Mouse (Mus musculus) erythroblast, embryonic 14.5 days (primary cell): ENCODE measurements around the gene Selenon. TPM values are rescaled to one million over a fixed set of nuclear protein-coding genes. Genes with fewer than 3 reads are reported as not detected.

Experiments used
- H3K27me3 ChIP-seq: 2 replicates; pipeline ENCODE4 v1.6.1; 2012; ENCODE audit warnings: inconsistent platforms; ENCODE audit not compliant: control insufficient read depth
- H3K36me3 ChIP-seq: 2 replicates; pipeline ENCODE4 v1.6.1; 2012; ENCODE audit warnings: mild to moderate bottlenecking, inconsistent platforms; ENCODE audit not compliant: control insufficient read depth
- H3K4me1 ChIP-seq: 2 replicates; pipeline ENCODE4 v1.6.1; 2012; ENCODE audit warnings: inconsistent platforms; ENCODE audit not compliant: control insufficient read depth
- H3K4me3 ChIP-seq: replicated peaks from 2 replicates; pipeline ENCODE3; 2012; ENCODE audit warnings: moderate library complexity, mild to moderate bottlenecking, inconsistent platforms
- H3K9me3 ChIP-seq: 2 replicates; pipeline ENCODE4 v1.6.1; 2012; ENCODE audit warnings: low read length, inconsistent platforms, mixed read lengths; ENCODE audit not compliant: control insufficient read depth
- GATA1 ChIP-seq: IDR thresholded peaks from 2 replicates; pipeline ENCODE4 v1.6.1; 2012; ENCODE audit warnings: low read length, inconsistent platforms, mixed read lengths
- TAL1 ChIP-seq: IDR thresholded peaks from 3 replicates; pipeline ENCODE4 v1.6.1; 2012; ENCODE audit warnings: low read length, inconsistent platforms, mixed read lengths
- polyA plus RNA-seq: library from polyadenylated mRNA; stranded (reverse); fragments of >175 nt; gene quantifications from 2 replicates; pipeline ENCODE4 v1.2.3, GENCODE M21; 2012

The Selenon gene
- polyA plus RNA-seq, 1 experiment: 0.08 TPM

DNA sequence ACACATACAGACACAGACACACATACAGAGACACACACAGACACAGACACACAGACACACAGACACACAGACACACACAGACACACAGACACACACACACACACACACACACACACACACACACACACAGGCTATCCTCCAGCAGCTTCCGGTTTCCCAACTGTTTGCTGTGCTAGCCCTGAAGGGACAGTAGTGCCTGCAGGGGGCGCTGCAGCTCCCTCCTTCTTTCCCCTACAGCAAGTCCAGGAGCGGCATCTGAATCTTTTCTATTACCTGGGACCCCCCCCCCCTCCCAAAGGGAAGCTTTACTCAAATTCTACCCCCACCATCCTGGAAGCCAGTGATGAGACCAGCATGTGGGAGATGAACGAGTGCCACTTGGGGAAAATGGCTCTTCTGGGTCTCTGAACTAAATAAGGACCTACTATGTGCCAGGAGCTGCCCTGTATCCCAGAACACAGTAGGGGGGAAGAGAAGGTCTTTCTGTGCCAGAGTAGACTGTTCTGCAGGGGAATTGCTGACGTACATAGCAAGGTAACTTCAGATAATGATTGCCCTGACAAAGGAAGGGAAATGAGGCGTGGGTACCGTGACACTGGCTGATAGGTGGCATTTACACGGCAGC lies 4.1 kb upstream of the Selenon start:
- Histone ChIP-seq H3K36me3 (no peaks in the 10 kb centered on the region), H3K4me1 (peaks cover 6% of the 10 kb centered on the region), H3K9me3 (no peaks in the 10 kb centered on the region), H3K27me3 (peaks cover 18% of the 10 kb centered on the region), H3K4me3 (no peak overlapping the region)
- TF ChIP-seq GATA1 (no peak), TAL1 (no peak)

- TF ChIP-seq GATA1 (no peak), TAL1 (no peak)
Measured at GRCm38 (mm10) chr4:134553631-134554030, 1.7 kb upstream of the Selenon start.

DNA sequence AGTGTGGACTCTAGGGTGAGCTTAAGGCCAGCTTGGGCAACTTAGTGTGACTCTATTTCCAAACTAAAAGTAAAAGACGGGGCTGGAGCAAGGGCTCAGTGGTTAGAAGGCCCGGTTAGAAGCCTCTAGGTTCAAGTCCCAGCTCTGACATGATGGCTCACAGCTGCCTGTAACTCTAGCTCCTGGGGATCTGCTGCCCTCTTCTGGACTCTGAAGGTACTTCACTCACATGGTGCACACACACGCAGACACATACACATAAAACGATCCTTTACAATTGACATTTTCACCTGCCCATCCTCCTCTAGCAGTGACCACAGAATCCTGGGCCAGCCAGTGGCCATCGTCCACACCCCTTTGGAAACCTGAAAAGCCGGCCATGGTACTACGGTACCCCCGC lies 2.1 kb downstream of the Selenon start:
- TF ChIP-seq GATA1 (no peak), TAL1 (no peak)
- Histone ChIP-seq H3K27me3 (peaks cover 27% of the 10 kb centered on the region), H3K36me3 (peaks cover 6% of the 10 kb centered on the region), H3K9me3 (peaks cover 15% of the 10 kb centered on the region), H3K4me1 (peaks cover 23% of the 10 kb centered on the region), H3K4me3 (no peak overlapping the region)

More at GRCm38 (mm10) chr4:134553631-134554030, 1.7 kb upstream of the Selenon start:
- Histone ChIP-seq H3K27me3 (peaks cover 27% of the 10 kb centered on the region), H3K4me3 (no peak overlapping the region), H3K9me3 (peaks cover 15% of the 10 kb centered on the region), H3K36me3 (peaks cover 2% of the 10 kb centered on the region), H3K4me1 (peaks cover 9% of the 10 kb centered on the region)

GRCm38 (mm10) chr4:134548169-134548938 lies 3.6 kb downstream of the Selenon start:
- Histone ChIP-seq H3K4me1 (peaks cover 23% of the 10 kb centered on the region), H3K36me3 (peaks cover 6% of the 10 kb centered on the region), H3K9me3 (peaks cover 15% of the 10 kb centered on the region), H3K4me3 (no peak overlapping the region), H3K27me3 (peaks cover 27% of the 10 kb centered on the region)
- TF ChIP-seq TAL1: no peak
- TF ChIP-seq GATA1: no peak

DNA sequence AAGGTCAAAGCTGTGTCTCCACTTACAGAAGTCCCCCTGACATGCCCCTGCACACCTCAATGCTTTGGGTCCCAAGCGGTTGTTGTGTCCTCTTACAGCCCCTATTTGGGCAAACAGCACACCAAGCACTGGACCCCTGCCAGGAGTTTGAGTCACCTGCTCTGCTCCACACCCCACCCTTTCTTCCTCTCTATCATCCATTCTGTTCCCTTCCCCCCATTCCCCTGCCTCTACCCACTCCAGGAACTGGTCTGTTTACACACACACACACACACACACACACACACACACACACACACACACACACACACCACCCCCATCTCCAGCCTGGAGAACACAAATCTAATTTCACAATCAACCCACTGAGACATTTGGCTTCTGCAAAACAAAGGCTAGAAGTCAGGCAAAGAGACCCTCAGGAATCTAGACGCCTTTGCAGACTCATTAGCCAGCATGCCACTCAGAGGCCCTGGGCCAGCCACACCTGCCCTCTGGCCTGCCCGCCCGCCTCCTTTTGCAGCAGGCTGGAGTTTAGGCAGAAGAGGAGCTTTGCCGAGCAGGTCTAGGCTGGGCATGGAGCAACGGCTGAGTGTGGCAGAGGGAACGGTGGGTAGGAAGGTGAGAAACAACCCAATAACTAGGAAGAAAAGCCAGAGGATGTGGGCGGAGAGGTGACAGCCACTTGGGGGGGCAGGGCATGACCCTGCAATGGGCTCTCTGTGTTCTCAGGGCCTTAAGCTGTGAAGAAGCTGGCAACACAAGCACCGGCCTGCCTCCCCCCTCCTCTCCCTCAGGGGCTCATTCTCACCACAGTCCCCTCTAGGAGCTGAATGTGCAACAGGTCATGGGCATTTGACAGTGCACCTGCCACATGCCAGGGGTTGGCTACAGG lies 4.9 kb downstream of the Selenon start:
- Histone ChIP-seq H3K9me3 (peaks cover 15% of the 10 kb centered on the region), H3K27me3 (peaks cover 19% of the 10 kb centered on the region), H3K36me3 (peaks cover 6% of the 10 kb centered on the region), H3K4me3 (no peak overlapping the region), H3K4me1 (peaks cover 21% of the 10 kb centered on the region)
- TF ChIP-seq GATA1 (no peak), TAL1 (no peak)

GRCm38 (mm10) chr4:134543261-134543660 lies 8.7 kb downstream of the Selenon start:
- Histone ChIP-seq H3K9me3 (no peaks in the 10 kb centered on the region), H3K4me3 (no peak overlapping the region), H3K27me3 (no peaks in the 10 kb centered on the region), H3K36me3 (peaks cover 4% of the 10 kb centered on the region; the same call in 1 of the 2 replicates), H3K4me1 (peaks cover 13% of the 10 kb centered on the region)
- TF ChIP-seq TAL1 (no peak), GATA1 (no peak)

GRCm38 (mm10) chr4:134542726-134543125 lies 9.2 kb downstream of the Selenon start:
- Histone ChIP-seq H3K36me3 (peaks cover 4% of the 10 kb centered on the region; the same call in 1 of the 2 replicates), H3K4me1 (peaks cover 8% of the 10 kb centered on the region), H3K4me3 (no peak overlapping the region), H3K9me3 (no peaks in the 10 kb centered on the region), H3K27me3 (no peaks in the 10 kb centered on the region)
- TF ChIP-seq GATA1: no peak
- TF ChIP-seq TAL1: no peak

- Histone ChIP-seq H3K27me3 (peaks cover 3% of the 10 kb centered on the region), H3K9me3 (no peaks in the 10 kb centered on the region), H3K36me3 (no peaks in the 10 kb centered on the region; the same call in 1 of the 2 replicates), H3K4me1 (peaks cover 21% of the 10 kb centered on the region), H3K4me3 (no peak overlapping the region)
- TF ChIP-seq TAL1 (no peak), GATA1 (no peak)
Measured at GRCm38 (mm10) chr4:134538997-134539580, 12.9 kb downstream of the Selenon start.
